Mouse (Mus musculus) stomach, embryonic 16.5 days (tissue): Measurements from ENCODE around the gene Dpm3. TPM values are rescaled to one million over a fixed set of nuclear protein-coding genes. Genes with fewer than 3 reads are reported as not detected.
A peak's percentile ranks its signal among the peaks of the same experiment; 100 is the strongest.

Source experiments
- ATAC-seq: fragments of 200-750 bp; cut with Nextera tagmentation; 2 replicates; pipeline ENCODE4 v1.8.0; 2017; ENCODE audit warnings: moderate number of reproducible peaks, moderate TSS enrichment; ENCODE audit not compliant: insufficient read depth, low FRiP score
- H3K27ac ChIP-seq: fragments of 300-500 bp; sonication (generic); 2 replicates; pipeline ENCODE4 v1.5.1; 2014; ENCODE audit warnings: low read length
- H3K27me3 ChIP-seq: fragments of 300-500 bp; sonication (generic); 2 replicates; pipeline ENCODE4 v1.6.1; 2014; ENCODE audit warnings: low read length, control low read depth, mixed read lengths; ENCODE audit not compliant: control insufficient read depth, insufficient read depth
- H3K36me3 ChIP-seq: fragments of 300-500 bp; sonication (generic); 2 replicates; pipeline ENCODE4 v1.6.1; 2014; ENCODE audit warnings: low read length; ENCODE audit not compliant: control insufficient read depth, insufficient read depth
- H3K4me1 ChIP-seq: fragments of 300-500 bp; sonication (generic); 2 replicates; pipeline ENCODE4 v1.6.1; 2014; ENCODE audit warnings: low read length, control low read depth, mixed read lengths; ENCODE audit not compliant: control insufficient read depth, insufficient read depth
- H3K4me2 ChIP-seq: fragments of 300-500 bp; sonication (generic); 2 replicates; pipeline ENCODE4 v1.6.1; 2014; ENCODE audit warnings: low read depth, low read length, mixed read lengths
- H3K4me3 ChIP-seq: fragments of 300-500 bp; sonication (generic); replicated peaks from 2 replicates; pipeline ENCODE4 v1.5.1; 2014; ENCODE audit warnings: mild to moderate bottlenecking, low read length
- H3K9ac ChIP-seq: fragments of 300-500 bp; sonication (generic); 2 replicates; pipeline ENCODE4 v1.6.1; 2014; ENCODE audit warnings: low read length
- H3K9me3 ChIP-seq: fragments of 300-500 bp; sonication (generic); replicated peaks from 2 replicates; pipeline ENCODE4 v1.6.1; 2016; ENCODE audit warnings: low read length, control low read depth; ENCODE audit not compliant: control insufficient read depth
- WGBS: fragments of 180-500 bp; shearing (Covaris S2); extraction: QIAGEN DNeasy Blood & Tissue Kit; methylation state at CpG from one replicate; pipeline ENCODE4 v1.1.7; 2014; 5-methylcytosine and 5-hydroxymethylcytosine counted together
- polyA plus RNA-seq: library from polyadenylated mRNA; unstranded; fragments of >200 nt; fragmentation: Nextera tagmentation; extraction: Ambion mirVana; gene quantifications from 2 replicates; pipeline ENCODE4 v1.2.1, GENCODE M21; 2015

Dpm3 gene
- polyA plus RNA-seq, 1 experiment from 2014 or later, result 131 TPM

GRCm38 (mm10) chr3:89270891-89271290 lies 11.7 kb downstream of the Dpm3 start:
- ATAC-seq, result no peak

GRCm38 (mm10) chr3:89271760-89272159 lies 12.6 kb downstream of the Dpm3 start:
- no peak overlapping the region for H3K27ac ChIP-seq
- no peaks in the 10 kb centered on the region for H3K27me3 ChIP-seq
- peaks cover 6% of the 10 kb centered on the region; the same call in 1 of the 2 replicates for H3K36me3 ChIP-seq
- H3K9ac ChIP-seq, result no peak overlapping the region
- H3K9me3 ChIP-seq, result no peaks in the 10 kb centered on the region
- peak; percentile 11; the same call in 1 of the 2 replicates for ATAC-seq
- 67% methylated on average over 6 of the region's 6 CpGs for WGBS
- no peak overlapping the region for H3K4me3 ChIP-seq
- peaks cover 38% of the 10 kb centered on the region for H3K4me1 ChIP-seq
- no peak overlapping the region for H3K4me2 ChIP-seq

More at GRCm38 (mm10) chr3:89270891-89271290, 11.7 kb downstream of the Dpm3 start:
- peak overlapping the region; percentile 86 for H3K27ac ChIP-seq
- 61% methylated on average over 6 of the region's 6 CpGs for WGBS
- H3K4me3 ChIP-seq, result no peak overlapping the region
- peak overlapping the region; percentile 85 for H3K9ac ChIP-seq
- peaks cover 6% of the 10 kb centered on the region; the same call in 1 of the 2 replicates for H3K36me3 ChIP-seq
- peaks cover 33% of the 10 kb centered on the region for H3K4me1 ChIP-seq
- H3K9me3 ChIP-seq, result no peaks in the 10 kb centered on the region
- peak overlapping the region; percentile 87 for H3K4me2 ChIP-seq
- no peaks in the 10 kb centered on the region for H3K27me3 ChIP-seq

GRCm38 (mm10) chr3:89276061-89276460 lies 16.9 kb downstream of the Dpm3 start:
- H3K9ac ChIP-seq, result no peak overlapping the region
- peaks cover 35% of the 10 kb centered on the region for H3K4me1 ChIP-seq
- no peak overlapping the region for H3K27ac ChIP-seq
- 91% methylated on average over 13 of the region's 13 CpGs for WGBS
- no peaks in the 10 kb centered on the region for H3K27me3 ChIP-seq
- H3K9me3 ChIP-seq, result no peaks in the 10 kb centered on the region
- H3K4me2 ChIP-seq, result peak overlapping the region; percentile 98; the same call in 1 of the 2 replicates
- H3K36me3 ChIP-seq, result peaks cover 6% of the 10 kb centered on the region; the same call in 1 of the 2 replicates
- no peak overlapping the region for H3K4me3 ChIP-seq
- no peak for ATAC-seq

- H3K36me3 ChIP-seq, result peaks cover under 1% of the 10 kb centered on the region; the same call in 1 of the 2 replicates
- 29% methylated on average over 14 of the region's 14 CpGs for WGBS
- peak overlapping the region; percentile 88 for H3K27ac ChIP-seq
- no peaks in the 10 kb centered on the region for H3K9me3 ChIP-seq
- H3K4me2 ChIP-seq, result peak overlapping the region; percentile 98
- peak overlapping the region; percentile 78 for H3K9ac ChIP-seq
- ATAC-seq, result peak; percentile 3; the same call in 1 of the 2 replicates
- H3K4me1 ChIP-seq, result peaks cover 33% of the 10 kb centered on the region
- peak overlapping the region; percentile 62 for H3K4me3 ChIP-seq
- H3K27me3 ChIP-seq, result no peaks in the 10 kb centered on the region
Observed at GRCm38 (mm10) chr3:89277281-89278021, 18.3 kb downstream of the Dpm3 start.

- peak overlapping the region; percentile 98 for H3K4me2 ChIP-seq
- peak overlapping the region; percentile 62 for H3K4me3 ChIP-seq
- peaks cover 33% of the 10 kb centered on the region for H3K4me1 ChIP-seq
- ATAC-seq, result peak; percentile 24
- H3K27me3 ChIP-seq, result no peaks in the 10 kb centered on the region
- H3K27ac ChIP-seq, result peak overlapping the region; percentile 88
- WGBS, result 42% methylated on average over 7 of the region's 7 CpGs
- no peaks in the 10 kb centered on the region for H3K9me3 ChIP-seq
- H3K36me3 ChIP-seq, result no peaks in the 10 kb centered on the region; the same call in 1 of the 2 replicates
- peak overlapping the region; percentile 78 for H3K9ac ChIP-seq
Observed at GRCm38 (mm10) chr3:89278107-89278506, 18.9 kb downstream of the Dpm3 start.

- ATAC-seq, result no peak
- Histone ChIP-seq H3K4me3 (peak overlapping the region; percentile 62), H3K4me2 (peak overlapping the region; percentile 98), H3K9me3 (no peaks in the 10 kb centered on the region), H3K9ac (peak overlapping the region; percentile 78), H3K27ac (peak overlapping the region; percentile 88), H3K4me1 (peaks cover 33% of the 10 kb centered on the region), H3K27me3 (no peaks in the 10 kb centered on the region), H3K36me3 (no peaks in the 10 kb centered on the region; the same call in 1 of the 2 replicates)
- WGBS, result 17% methylated on average over 8 of the region's 8 CpGs
Observed at GRCm38 (mm10) chr3:89278643-89279042, 19.5 kb downstream of the Dpm3 start.

GRCm38 (mm10) chr3:89279153-89279890 lies 20.2 kb downstream of the Dpm3 start:
- peaks cover 33% of the 10 kb centered on the region for H3K4me1 ChIP-seq

GRCm38 (mm10) chr3:89280050-89280605 lies 21.0 kb downstream of the Dpm3 start:
- peak; percentile 0; the same call in 1 of the 2 replicates for ATAC-seq
- H3K4me1 ChIP-seq, result peaks cover 33% of the 10 kb centered on the region
- peak overlapping the region; percentile 62 for H3K4me3 ChIP-seq
- peak overlapping the region; percentile 98 for H3K4me2 ChIP-seq
- H3K36me3 ChIP-seq, result no peaks in the 10 kb centered on the region
- no peaks in the 10 kb centered on the region for H3K27me3 ChIP-seq
- under 1% methylated on average over 29 of the region's 29 CpGs for WGBS
- peak overlapping the region; percentile 88 for H3K27ac ChIP-seq
- H3K9me3 ChIP-seq, result no peaks in the 10 kb centered on the region
- H3K9ac ChIP-seq, result peak overlapping the region; percentile 78

More at GRCm38 (mm10) chr3:89279153-89279890, 20.2 kb downstream of the Dpm3 start:
- Histone ChIP-seq H3K27me3 (no peaks in the 10 kb centered on the region), H3K4me2 (peak overlapping the region; percentile 98), H3K9ac (peak overlapping the region; percentile 78), H3K9me3 (no peaks in the 10 kb centered on the region), H3K27ac (peak overlapping the region; percentile 88), H3K36me3 (no peaks in the 10 kb centered on the region; the same call in 1 of the 2 replicates), H3K4me3 (peak overlapping the region; percentile 62)
- WGBS, result 2% methylated on average over 35 of the region's 35 CpGs
- peak; percentile 83 for ATAC-seq
